Mouse (Mus musculus) stomach, postnatal 0 days (tissue): ENCODE measurements around the gene Ccnd3.

Experiments used
- CTCF ChIP-seq: IDR thresholded peaks from 2 replicates; pipeline ENCODE4 v1.5.1; 2016; ENCODE audit warnings: antibody characterized with exemption, low read depth, mild to moderate bottlenecking, moderate library complexity
- EP300 ChIP-seq: optimal IDR thresholded peaks from 2 replicates; pipeline ENCODE3; 2016; ENCODE audit warnings: antibody characterized with exemption

DNA sequence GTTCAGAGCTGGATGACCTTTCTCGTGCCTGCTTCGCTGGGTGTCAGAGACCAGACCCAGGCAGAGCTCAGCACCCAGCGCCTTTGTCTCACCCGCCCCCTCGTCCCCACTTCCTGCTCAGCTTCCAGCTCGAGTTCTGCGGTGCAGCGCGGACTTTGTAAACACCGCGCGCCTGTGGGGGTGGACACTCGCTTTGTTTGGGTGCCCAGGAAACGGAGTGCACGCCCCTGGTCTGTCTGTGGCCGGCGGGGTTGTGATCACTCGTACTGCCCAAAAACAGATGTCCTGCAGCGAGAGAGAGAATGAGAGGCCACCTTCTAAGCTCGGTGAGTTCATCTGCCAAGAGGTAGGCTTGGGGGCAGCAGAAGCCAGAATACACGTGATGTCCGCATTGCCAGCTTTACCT, at the start of gene Ccnd3:
- no peak for TF ChIP-seq CTCF
- TF ChIP-seq EP300, result peak; percentile 41
